Mouse (Mus musculus): ENCODE data around the gene Rbfox3. TPM values are rescaled to one million over a fixed set of nuclear protein-coding genes. Genes with fewer than 3 reads are reported as not detected.

Rbfox3 gene
- total and polyA plus RNA-seq, 3 experiments = not detected

GRCm38 (mm10) chr11:118667946-118668345 lies 243.5 kb downstream of the Rbfox3 start:
- H3K36me3 ChIP-seq (replicated peaks in 1 of 2; ENCODE audit: control insufficient read depth in 1 of 2, insufficient read depth in 1 of 2, low read length in 1 of 2) = no peaks in the 10 kb centered on the region
- dilution Hi-C loops (cut with MboI; ENCODE audit: extremely low pct_ligation_motif_present, extremely low pct_unique_long_range_greater_than_20kb, low sequenced_read_pairs) (no loop called here), in situ Hi-C loops (cut with MboI; ENCODE audit: low pct_ligation_motif_present, low pct_unique_long_range_greater_than_20kb, low sequenced_read_pairs) (no loop called here)
- no peak overlapping the region for H3K9ac ChIP-seq (ENCODE audit: insufficient read depth, low read depth)
- TF ChIP-seq ELF1 (IDR thresholded peaks at IDR 0.05; ENCODE audit: low read depth, low read length) (no peak), USF1 (IDR thresholded peaks at IDR 0.05; ENCODE audit: low read depth, low read length) (no peak), NRF1 (IDR thresholded peaks at IDR 0.05; ENCODE audit: low read depth, low read length) (no peak), MYC (IDR thresholded peaks at IDR 0.05; ENCODE audit: low read depth, low read length) (no peak), JUND (conservative IDR thresholded peaks at IDR 0.05; ENCODE audit: low read depth, low read length) (no peak), ZMIZ1 (IDR thresholded peaks at IDR 0.05; ENCODE audit: low read depth, low read length) (no peak), MAFK (IDR thresholded peaks at IDR 0.05; ENCODE audit: insufficient replicate concordance, low read length) (no peak), CHD2 (IDR thresholded peaks at IDR 0.05; ENCODE audit: low read length) (no peak), IRF4 (IDR thresholded peaks at IDR 0.05; ENCODE audit: low read depth, low read length) (no peak), PAX5 (IDR thresholded peaks at IDR 0.05; ENCODE audit: low read length) (no peak), HCFC1 (IDR thresholded peaks at IDR 0.05; ENCODE audit: low read depth, low read length) (no peak), BHLHE40 (IDR thresholded peaks at IDR 0.05; ENCODE audit: low read depth, low read length) (no peak), E2F4 (IDR thresholded peaks at IDR 0.05; ENCODE audit: insufficient replicate concordance, low read depth, low read length) (no peak), ZNF384 (IDR thresholded peaks at IDR 0.05; ENCODE audit: low read depth, low read length) (no peak), CTCF (conservative IDR thresholded peaks at IDR 0.05 in 1 of 2, IDR thresholded peaks at IDR 0.05 in 1 of 2; ENCODE audit: low read depth in 2 of 2, low read length in 2 of 2) (no peak), ZKSCAN1 (IDR thresholded peaks at IDR 0.05; ENCODE audit: borderline replicate concordance, low read depth, low read length) (no peak), MEF2A (IDR thresholded peaks at IDR 0.05; ENCODE audit: borderline replicate concordance, low read depth, low read length) (no peak), ZC3H11A (IDR thresholded peaks at IDR 0.05; ENCODE audit: low read depth, low read length) (no peak), SIN3A (IDR thresholded peaks at IDR 0.05; ENCODE audit: low read length) (no peak)
- H3K79me2 ChIP-seq (replicated peaks; ENCODE audit: control insufficient read depth, extremely low read depth, insufficient read depth, poor library complexity, severe bottlenecking) = no peaks in the 10 kb centered on the region
- DNase-seq (ENCODE audit: extremely low read depth) = no peak
- H3K4me3 ChIP-seq (replicated peaks in 1 of 3; ENCODE audit: low read depth in 2 of 3, low read length in 2 of 3, poor library complexity in 1 of 3) = no peak overlapping the region
- peaks cover 94% of the 10 kb centered on the region for H3K27me3 ChIP-seq (replicated peaks)
- no peak overlapping the region for H3K27ac ChIP-seq (ENCODE audit: insufficient read depth, low read depth)
- H3K4me1 ChIP-seq (ENCODE audit: control insufficient read depth in 1 of 2, insufficient read depth in 2 of 2) = peaks cover 0 to 3% of the 10 kb centered on the region in 2 experiments; a peak in 1 of 4 replicates
- no peak overlapping the region for H3K4me2 ChIP-seq (ENCODE audit: insufficient read depth, low read depth, poor library complexity, severe bottlenecking)
- H3K9me3 ChIP-seq (replicated peaks; ENCODE audit: low read length) = no peaks in the 10 kb centered on the region

GRCm38 (mm10) chr11:118666172-118666571 lies 245.2 kb downstream of the Rbfox3 start:
- Histone ChIP-seq H3K9ac (ENCODE audit: insufficient read depth, low read depth) (no peak overlapping the region), H3K9me3 (replicated peaks; ENCODE audit: low read length) (no peaks in the 10 kb centered on the region), H3K36me3 (replicated peaks in 1 of 2; ENCODE audit: control insufficient read depth in 1 of 2, insufficient read depth in 1 of 2, low read length in 1 of 2) (no peaks in the 10 kb centered on the region), H3K79me2 (replicated peaks; ENCODE audit: control insufficient read depth, extremely low read depth, insufficient read depth, poor library complexity, severe bottlenecking) (no peaks in the 10 kb centered on the region), H3K27ac (ENCODE audit: insufficient read depth, low read depth) (no peak overlapping the region), H3K4me3 (replicated peaks in 1 of 3; ENCODE audit: low read depth in 2 of 3, low read length in 2 of 3, poor library complexity in 1 of 3) (no peak overlapping the region), H3K4me1 (ENCODE audit: control insufficient read depth in 1 of 2, insufficient read depth in 2 of 2) (peaks cover 0 to 3% of the 10 kb centered on the region in 2 experiments; a peak in 1 of 4 replicates), H3K4me2 (ENCODE audit: insufficient read depth, low read depth, poor library complexity, severe bottlenecking) (no peak overlapping the region), H3K27me3 (replicated peaks) (peaks cover 89% of the 10 kb centered on the region)
- TF ChIP-seq ZC3H11A (IDR thresholded peaks at IDR 0.05; ENCODE audit: low read depth, low read length) (no peak), IRF4 (IDR thresholded peaks at IDR 0.05; ENCODE audit: low read depth, low read length) (no peak), TCF12 (IDR thresholded peaks at IDR 0.05; ENCODE audit: low read depth, low read length) (no peak), SIN3A (IDR thresholded peaks at IDR 0.05; ENCODE audit: low read length) (no peak), UBTF (IDR thresholded peaks at IDR 0.05; ENCODE audit: low read depth, low read length) (no peak), PAX5 (IDR thresholded peaks at IDR 0.05; ENCODE audit: low read length) (no peak), CHD2 (IDR thresholded peaks at IDR 0.05; ENCODE audit: low read length) (no peak), POLR2A (IDR thresholded peaks at IDR 0.05; ENCODE audit: low read depth, low read length) (no peak), GABPA (IDR thresholded peaks at IDR 0.05; ENCODE audit: insufficient replicate concordance, low read depth, low read length) (no peak), JUND (conservative IDR thresholded peaks at IDR 0.05; ENCODE audit: low read depth, low read length) (no peak), MXI1 (IDR thresholded peaks at IDR 0.05; ENCODE audit: low read depth, low read length) (no peak), BHLHE40 (IDR thresholded peaks at IDR 0.05; ENCODE audit: low read depth, low read length) (no peak)
- in situ Hi-C loops (cut with MboI; ENCODE audit: low pct_ligation_motif_present, low pct_unique_long_range_greater_than_20kb, low sequenced_read_pairs) (no loop called here), dilution Hi-C loops (cut with MboI; ENCODE audit: extremely low pct_ligation_motif_present, extremely low pct_unique_long_range_greater_than_20kb, low sequenced_read_pairs) (no loop called here)
- no peak for DNase-seq (ENCODE audit: extremely low read depth)

Measured in CH12.LX (cell line).